Mouse (Mus musculus): Measurements from ENCODE around the gene Smpx.

DNA sequence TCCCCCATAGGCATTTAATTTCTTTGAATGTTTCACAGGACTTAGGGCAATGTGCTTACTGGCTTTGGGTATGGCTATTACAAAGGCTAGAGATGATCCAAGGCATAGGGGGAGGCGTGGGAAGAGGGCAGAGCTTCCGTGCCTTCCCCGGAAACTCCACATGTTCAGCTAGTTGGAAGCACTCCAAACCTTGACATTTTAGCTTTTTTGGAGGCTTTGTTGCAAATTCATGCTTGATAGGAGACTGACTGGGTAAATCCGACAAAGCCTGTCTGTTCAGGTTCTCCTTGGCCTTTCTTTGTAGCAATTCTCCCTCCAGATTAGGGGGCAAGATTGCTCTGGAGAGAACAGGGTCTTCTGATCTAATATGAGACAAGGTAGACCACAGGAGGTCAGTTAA lies 7.5 kb upstream of the Smpx start:
- TF ChIP-seq CTCF (IDR thresholded peaks at IDR 0.05; ENCODE audit: insufficient read depth, low read depth, low read length) (no peak), POLR2A (IDR thresholded peaks at IDR 0.05; ENCODE audit: insufficient read depth, low read depth, low read length) (no peak)

Data from olfactory bulb, adult 2 months (tissue).